Mouse (Mus musculus): ENCODE data around the gene Kcnh6. TPM values are rescaled to one million over a fixed set of nuclear protein-coding genes. Genes with fewer than 3 reads are reported as not detected.
"Not testable (repeated sequence)": the region's sequence is repeated elsewhere in the genome, so short reads cannot be mapped to it uniquely, and the experiment has no call there.

The Kcnh6 gene
- total RNA-seq, 2 experiments from 2014 or later = not detected

DNA sequence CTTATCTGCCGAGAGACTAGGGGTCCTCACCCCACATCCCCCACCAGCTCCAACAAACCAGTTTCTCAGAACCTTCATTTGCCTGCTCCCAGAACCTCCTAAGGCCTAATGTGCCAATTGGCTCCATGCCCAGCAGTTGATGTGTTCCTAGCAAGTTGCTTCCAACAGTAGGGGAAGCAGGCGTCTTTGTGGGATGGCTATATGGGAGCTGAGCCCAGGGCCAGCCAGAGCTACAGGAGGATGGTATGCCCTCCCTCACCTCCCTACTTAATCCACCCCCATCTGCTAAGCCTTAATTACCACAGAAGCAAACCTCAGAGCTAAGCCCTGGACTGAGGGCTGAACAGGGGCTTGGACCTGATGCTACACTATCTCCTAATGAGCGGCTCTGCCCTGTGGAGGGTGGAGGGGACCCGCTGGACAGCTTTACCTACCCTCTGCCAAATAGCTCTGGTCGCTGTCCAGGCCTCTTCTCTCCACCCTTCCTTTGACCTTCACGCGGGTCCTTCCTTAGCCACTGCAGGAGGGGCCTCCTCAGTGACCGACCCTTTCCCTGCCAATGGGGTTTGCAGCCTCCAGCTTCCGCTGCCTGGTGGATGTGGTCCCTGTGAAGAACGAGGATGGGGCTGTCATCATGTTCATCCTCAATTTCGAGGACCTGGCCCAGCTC lies 5.8 kb downstream of the Kcnh6 start:
- peak; percentile 64 for DNase-seq

DNA sequence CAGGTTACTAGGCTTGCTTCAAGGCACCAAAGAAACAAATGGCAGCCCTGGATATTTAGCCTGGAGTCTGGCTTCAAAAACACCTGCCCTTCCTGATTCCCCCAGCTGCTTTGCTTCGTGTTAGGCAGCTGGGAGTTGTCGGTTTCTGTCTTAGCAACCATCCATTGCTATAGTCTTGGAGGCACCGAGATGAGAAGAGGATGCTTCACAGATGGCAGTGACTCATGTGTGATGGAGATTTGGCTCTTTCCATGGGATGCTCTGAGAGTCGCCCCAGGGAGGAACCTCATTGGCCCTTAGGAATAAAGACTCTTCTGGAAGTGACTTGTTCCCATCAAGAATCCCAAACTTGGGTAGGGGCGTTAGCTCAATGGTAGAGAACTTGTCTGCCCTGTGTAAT lies 8.5 kb downstream of the Kcnh6 start:
- no peak for DNase-seq

DNA sequence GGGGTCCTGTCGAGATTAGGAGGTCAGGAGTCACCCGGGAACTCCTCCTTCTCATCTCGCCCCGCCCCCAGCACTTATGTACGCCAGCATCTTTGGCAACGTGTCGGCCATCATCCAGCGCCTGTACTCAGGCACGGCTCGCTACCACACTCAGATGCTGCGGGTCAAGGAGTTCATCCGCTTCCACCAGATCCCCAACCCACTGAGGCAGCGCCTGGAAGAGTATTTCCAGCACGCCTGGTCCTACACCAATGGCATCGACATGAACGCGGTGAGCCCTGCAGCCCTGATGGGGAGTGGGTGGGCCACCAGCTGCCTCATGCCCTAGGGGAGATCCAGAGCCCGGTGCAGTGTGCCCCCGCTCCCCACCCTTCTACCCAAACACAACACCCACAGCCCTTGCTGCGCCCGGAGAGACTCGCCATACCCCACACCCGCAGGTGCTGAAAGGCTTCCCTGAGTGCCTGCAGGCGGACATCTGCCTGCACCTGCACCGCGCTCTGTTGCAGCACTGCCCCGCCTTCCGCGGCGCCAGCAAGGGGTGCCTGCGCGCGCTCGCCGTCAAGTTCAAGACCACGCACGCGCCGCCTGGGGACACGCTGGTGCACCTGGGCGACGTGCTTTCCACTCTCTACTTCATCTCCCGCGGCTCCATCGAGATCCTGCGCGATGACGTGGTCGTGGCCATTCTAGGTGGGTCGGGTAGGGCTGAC lies 12.3 kb downstream of the Kcnh6 start:
- DNase-seq = no peak

DNA sequence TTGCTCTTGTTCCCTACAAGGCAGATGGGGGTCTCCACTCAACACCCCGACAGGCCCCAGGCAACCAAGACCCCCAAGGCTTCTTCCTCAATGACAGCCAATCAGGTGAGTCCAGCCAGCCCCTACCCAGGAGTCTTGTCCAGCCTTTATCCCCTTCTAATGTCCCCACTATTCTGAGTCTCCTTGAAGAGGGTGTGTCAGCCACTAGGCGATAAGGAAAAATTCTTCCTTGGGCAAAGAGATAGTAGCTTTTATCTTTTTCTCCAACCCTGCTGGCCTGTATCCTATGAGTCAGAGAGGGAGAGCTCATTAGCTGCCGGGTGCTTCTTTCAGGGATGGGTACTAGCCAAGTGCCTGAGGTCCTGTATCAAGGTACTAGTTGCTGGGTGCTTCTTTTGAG lies 17.9 kb downstream of the Kcnh6 start:
- no peak for DNase-seq

DNA sequence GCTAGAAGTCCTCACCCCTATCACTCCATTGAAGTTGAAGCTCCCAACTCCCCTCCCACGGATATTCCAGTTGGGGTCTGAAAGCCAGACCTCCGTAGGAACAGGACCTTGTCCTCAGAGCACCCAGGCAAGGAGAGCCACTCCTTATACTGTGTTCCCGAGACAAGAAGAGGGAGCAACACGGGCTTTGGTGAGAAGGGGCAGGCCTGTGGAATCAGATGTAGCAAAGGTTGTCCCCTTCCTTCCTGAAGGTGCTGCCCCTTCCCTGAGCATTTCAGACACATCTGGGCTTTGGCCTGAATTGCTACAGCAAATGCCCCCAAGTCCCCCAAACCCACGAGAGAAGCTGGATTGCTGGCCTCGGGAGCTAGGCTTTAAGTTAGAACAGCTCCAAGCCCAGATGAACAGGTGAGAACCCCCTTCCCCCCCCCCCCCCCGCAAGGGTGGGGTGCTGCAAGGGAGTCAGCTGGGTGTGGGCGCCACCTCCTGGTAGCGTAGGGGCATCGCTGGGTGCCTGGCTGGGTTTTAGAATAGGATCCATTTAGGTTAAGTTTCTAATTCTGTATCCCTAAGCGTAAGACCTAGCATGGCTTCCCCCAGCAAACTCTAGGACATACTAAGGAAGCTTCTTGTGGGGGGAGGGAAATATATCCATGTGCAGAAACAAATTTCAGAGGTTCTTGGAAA lies 18.7 kb downstream of the Kcnh6 start:
- DNase-seq = peak; percentile 63

DNA sequence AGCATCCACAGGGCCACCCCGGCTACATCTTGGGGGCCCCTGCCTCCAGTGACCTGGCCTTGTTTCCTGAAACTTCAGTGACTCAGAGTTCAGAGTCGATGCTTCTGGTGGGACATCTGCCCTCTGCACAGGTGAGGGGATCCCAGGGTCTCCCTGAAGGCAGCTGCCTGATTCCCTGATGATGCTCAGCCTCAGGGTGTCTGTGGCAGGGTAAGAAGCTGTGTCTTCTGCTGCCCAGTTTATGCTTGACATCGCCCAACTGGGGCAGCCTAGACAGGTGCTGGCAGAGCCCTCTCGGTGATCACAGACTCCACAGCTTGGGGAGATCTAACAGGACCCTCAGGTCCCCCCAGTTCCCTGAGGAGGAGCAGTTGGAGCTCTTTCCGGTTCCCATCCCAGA lies 19.7 kb downstream of the Kcnh6 start:
- DNase-seq = no peak

DNA sequence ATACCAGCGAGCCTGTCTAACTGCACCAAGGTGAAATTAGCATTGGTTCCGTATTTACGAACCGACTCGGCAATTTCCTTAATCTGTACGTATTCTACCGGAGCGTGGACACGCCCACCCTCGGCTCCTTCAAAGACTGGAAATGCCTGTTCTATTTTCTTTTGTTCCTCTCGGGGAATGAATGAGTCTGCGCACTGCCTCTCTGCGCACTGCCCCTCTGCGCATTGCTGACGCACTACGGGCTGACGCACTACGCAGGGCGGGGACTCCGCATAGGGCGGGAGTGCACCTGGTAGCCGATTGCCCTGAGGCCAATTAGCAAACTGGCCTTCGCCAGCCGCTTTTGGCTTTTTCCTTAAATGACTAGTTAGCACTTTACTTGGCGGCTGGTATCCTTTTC lies 24.1 kb downstream of the Kcnh6 start:
- not testable (repeated sequence) for DNase-seq

DNA sequence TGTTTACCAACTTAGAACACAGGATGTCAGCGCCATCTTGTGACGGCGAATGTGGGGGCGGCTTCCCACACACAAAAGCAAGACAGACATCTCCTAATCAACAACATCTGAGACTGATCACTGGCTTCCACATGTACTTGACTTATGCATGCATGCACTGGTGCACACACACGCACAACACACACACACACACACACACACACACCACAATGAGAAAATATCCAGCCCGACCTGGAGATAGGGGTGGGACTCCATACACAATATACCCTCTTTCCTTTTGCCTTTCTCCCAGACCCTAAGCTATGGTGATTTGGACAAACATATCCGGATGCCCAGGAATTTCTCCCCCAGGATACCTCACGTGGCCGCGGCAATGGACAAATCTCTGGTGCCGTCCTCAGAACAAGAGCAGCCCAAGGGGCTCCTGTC lies 25.6 kb downstream of the Kcnh6 start:
- DNase-seq = no peak

DNA sequence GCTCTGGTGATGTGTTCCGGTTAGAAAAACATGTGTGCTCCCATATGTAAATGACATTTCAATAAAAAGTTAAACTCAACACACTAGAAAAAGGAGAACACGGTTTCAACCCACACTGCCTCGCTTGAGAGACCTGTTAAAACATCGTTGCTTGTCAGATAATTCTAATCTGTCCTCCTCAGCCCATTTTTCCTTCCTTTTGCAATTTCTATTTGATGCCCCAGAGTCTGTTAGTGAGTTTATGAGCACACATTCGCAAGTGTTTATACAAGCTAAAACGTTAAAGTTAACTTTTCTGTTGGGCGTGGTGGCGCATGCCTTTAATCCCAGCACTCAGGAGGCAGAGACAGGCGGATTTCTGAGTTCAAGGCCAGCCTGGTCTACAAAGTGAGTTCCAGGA lies 27.1 kb downstream of the Kcnh6 start:
- no peak for DNase-seq

DNA sequence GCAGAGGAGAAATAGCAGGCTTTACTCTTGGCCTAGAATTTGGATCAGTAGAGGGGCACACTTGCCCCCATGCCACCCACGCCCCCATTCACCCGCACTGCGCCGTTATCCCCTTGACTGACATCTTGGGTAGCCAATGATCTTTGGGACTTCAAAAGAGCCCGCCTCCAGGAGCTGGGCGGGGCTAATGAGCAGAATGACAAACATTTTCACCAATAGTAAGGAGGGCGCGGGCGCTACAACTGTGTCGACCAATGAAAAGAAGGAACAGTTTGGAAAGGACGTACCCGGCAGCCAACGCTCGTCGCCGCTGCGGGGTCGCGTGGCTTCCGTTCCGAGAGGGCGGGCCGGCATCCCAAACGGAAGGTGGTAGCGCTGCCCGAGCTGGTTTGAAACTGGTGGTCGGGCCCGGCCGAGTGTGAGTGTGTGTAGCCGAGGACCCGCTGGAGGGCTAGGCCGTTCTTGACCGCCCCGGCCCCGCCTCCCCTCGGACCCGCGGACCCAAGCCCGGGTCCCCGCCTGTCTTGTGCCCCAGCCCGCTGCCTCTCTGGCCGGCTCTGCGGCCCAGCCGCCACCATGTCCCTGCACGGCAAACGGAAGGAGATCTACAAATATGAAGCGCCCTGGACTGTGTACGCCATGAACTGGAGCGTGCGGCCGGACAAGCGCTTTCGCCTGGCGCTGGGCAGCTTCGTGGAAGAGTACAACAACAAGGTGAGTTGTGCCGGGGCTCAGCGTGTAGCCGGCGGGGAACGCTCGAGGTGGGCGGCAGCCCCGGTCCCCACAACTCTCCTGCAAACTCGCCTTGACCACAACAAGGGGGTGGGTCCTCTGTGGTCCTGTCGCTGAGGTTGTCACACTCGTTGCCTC lies 28.9 kb downstream of the Kcnh6 start, which contains the start of gene Dcaf7:
TSS of gene Dcaf7 (plus strand) at position 325 of the 870 bp plus-strand sequence.
- DNase-seq = peak; percentile 93

DNA sequence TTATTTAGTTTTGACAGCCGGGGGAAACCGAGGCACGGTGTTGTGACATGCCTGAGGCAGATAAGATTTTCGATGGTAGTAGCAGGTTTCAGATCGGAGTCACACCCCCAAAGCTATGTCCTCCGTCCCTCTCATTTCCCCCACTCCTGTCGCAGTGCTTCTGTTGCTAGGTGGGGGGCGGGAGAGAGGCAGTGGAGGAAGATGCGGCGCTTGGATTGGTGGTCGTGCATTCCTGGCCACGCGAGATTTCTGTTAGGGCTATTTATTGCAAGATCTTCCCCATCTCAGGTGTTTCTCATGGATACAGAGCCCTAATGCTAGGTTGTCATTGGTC lies 29.5 kb downstream of the Kcnh6 start:
- DNase-seq = peak; percentile 24

DNA sequence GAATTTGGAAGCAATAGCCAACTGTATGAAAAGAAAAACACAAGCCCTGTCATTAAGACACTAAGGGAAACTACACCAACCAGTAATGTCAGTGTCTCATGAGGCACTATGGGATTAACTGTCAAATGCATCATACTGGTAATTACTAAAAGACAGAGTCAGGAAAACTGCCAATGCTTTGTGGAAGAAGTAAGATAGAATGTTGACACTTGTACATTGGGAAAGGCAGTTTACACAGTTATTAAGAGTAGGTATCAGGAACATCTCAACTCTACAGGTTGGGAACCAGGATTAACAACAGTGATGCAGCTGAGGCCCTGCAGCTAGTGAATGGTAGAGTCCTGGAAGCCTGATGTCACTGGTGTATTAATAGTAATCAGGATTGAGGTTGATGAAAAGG lies 36.4 kb downstream of the Kcnh6 start:
- no peak for DNase-seq

DNA sequence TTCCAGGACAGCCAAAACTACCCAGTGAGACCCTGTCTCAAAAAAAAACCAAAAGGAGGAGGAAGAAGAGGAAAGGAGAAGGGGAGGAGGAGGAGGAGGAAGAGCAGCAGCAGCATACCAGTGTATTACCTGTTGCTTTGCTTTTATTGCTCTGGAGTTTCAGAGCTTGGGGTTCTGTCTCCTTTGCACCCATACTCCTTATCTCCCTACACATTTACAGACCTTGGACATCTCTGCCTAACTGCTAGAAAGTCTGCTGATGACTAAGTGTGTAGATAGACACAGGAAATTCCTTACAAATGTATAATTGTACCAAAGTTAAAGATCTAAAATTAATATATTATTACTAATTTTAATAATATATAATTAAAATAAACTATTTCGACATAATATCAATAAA lies 37.3 kb downstream of the Kcnh6 start:
- no peak for DNase-seq

DNA sequence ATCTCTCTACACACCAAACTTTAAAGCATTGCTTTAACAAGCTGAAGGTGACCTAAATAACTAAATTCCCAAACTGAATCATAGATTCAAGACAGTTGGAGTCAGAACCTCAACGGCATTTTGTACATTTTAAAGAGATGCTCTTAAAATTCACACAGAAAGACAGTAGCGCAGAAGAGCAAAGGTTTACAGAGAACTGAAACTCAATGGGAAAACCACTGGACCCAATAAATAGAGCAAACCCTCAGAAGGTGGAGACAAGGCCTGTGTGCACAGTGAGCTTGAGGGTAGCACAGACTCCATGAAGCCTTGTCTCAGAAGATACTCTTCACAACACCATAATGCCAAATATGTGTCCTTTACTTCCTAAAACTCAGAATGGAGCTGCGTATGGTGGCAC lies 37.9 kb downstream of the Kcnh6 start:
- DNase-seq = no peak

DNA sequence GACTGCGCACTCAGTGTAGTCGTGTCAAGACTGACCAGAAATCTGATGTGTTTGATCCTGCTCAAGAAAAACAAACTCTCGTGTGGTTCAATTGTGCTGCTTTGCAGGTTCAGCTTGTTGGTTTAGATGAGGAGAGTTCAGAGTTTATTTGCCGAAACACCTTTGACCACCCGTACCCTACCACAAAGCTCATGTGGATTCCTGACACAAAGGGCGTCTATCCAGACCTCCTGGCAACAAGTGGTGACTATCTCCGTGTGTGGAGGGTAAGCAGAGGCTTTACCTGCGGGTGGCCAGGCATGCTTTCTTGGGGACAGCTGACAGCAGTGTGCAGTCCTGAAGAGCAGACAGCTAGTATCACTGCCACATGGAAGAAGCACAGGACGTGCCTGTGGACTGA lies 38.7 kb downstream of the Kcnh6 start:
- no peak for DNase-seq

DNA sequence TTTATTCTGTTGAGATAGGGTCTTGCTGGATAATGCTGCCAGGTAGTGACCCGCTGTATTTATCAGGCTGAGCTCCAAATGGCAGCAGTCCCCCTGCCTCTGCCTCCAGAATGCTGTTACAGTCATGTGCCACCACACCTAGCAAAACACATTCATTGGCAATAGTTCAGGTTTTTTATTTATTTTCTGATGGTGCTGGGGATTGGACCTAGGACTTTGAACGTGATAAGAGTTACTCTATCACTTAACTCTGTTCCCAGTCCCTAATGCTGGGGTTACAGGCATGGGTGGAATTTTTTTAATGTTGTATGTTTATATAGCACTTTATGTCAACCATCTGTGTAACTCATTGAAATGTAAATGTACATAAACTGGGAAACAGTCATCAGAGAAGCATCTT lies 46.0 kb downstream of the Kcnh6 start:
- DNase-seq = no peak

DNA sequence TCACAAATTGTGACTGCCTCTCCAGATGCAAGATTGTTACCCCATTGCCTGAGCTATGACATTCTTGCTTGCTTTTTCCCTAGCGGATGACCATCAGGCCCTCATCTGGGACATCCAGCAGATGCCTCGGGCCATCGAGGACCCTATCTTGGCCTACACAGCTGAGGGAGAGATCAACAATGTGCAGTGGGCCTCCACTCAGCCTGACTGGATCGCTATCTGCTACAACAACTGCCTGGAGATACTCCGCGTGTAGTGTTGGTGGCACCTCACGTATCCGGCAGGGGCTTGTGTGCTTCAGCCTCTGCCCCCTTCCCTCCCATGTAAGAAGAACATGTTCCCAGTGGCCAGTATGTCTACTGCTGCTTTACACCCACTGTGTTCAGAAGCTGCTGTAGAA lies 46.7 kb downstream of the Kcnh6 start:
- no peak for DNase-seq

DNA sequence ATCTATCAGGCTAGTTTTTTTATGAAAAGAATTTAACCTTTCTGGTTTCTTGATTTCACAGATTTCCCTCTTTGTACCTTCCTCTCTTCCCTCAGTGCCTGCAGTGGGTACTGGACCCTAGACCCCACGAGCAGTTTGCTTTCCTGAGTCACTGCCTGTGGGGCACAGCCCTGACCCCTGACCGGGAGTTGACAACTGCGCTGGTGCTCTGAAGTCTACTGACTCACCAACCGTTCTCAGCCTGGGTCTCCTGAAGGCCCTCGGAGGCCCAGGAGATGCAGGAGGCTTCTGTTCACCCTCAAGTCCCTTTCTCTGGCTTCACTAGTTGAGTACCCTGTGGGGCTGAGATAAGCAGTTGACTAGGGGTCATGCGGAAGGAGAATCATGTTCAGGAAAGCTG lies 47.4 kb downstream of the Kcnh6 start:
- DNase-seq = no peak

DNA sequence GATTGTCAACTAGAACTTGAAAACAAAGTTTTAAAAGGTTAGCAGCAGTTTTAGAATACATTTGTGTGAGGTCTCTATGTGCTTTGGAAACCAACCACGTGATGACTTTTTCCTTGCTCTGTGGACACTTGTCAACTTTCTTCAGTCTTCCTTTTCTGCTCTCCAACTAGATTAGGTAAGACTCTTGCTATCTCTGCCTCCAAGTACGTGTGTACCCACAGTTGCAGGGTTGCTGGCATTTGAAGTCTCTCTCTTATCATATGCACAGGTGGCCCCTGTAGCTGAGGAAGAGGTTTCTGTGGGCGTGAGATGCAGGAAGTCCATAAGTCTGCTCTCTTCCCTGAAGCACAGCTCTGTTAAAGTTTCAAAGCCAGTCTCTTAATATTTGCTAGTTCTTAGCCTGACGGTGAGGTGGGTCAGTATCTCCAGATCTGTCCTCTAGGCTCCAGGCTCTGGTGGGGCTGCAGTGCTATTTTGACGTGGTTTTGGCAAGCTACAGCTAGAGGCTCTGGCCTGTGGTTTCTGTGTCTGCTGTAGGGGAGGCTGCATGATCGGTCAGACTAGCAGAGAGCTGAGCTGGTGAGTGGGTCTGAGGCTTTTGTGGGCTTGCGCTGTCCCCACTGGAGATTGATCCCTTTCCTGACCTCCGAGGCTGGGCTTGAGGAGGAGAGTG lies 49.0 kb downstream of the Kcnh6 start:
- no peak for DNase-seq

DNA sequence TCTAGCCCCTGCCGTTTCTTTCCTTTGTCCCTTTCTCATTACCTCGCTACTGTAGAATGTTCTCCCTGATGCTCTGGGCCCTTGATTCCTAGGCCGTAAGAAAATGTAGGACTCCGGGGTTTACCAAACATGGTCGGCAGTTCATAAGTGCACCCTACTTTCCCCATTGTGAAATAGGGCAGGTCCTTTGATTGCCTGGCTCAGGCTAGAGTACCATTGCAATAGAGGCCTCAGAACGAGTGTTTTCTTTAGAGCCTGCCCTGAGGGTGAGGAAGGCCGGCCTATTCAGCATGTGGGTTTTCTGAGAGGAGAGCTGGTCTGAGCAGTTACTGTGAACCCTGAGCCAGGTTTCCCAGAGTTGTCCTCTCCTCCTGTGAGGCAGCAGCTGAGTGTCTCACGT lies 50.1 kb downstream of the Kcnh6 start:
- no peak for DNase-seq

DNA sequence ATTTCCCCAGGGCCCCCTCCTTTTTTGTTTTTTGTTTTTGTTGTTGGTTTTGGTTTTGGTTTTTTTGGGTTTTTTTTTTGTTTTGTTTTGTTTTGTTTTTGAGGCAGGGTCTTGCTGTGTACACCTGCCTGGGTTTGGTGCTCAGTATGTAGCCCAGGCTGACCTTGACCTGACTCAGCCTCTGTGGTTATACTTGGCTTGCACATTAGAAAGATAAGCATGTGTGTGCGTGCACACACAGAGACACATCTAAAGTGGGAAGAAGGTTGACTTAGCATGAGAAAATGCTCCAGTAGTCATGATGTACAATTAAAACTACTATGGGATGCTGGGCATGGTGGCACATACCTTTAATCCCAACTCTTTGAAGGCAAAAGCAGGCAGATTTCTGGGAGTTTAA lies 52.6 kb downstream of the Kcnh6 start:
- no peak for DNase-seq

DNA sequence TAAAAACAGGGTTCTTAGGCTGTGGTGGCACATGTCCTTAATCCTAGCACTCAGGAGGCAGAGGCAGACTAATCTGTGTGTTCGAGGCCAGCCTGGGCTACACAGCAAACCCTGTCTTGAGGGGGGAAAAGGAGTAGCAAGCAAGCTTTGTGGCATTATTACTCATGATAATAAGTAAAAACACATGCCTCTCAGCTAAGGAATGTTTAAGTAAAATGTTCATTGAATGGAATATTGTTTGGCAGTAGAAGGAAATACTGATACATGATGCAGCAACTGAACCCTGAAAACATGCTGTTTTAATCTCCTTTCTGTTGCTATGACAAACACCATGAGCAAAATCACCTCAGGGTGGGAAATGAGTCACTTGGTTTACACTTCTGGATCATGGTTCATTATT lies 53.4 kb downstream of the Kcnh6 start:
- no peak for DNase-seq
